Mouse (Mus musculus): ENCODE measurements around the gene Srcin1.

GRCm38 (mm10) chr11:97471276-97471675, 104.7 kb downstream of the Srcin1 start:
- TF ChIP-seq POLR2A (IDR thresholded peaks at IDR 0.05; ENCODE audit: control insufficient read depth, low read depth, low read length) (no peak), CTCF (IDR thresholded peaks at IDR 0.05; ENCODE audit: control insufficient read depth, insufficient read depth, insufficient replicate concordance, low read depth, low read length) (no peak)

Data from testis, adult 2 months (tissue).